Mouse (Mus musculus): Measurements from ENCODE around the gene Gli3. TPM values are rescaled to one million over a fixed set of nuclear protein-coding genes. Genes with fewer than 3 reads are reported as not detected.

Gli3 gene
- polyA plus RNA-seq, 1 experiment from 2014 or later: 30.1 TPM

- H3K4me1 ChIP-seq: peaks cover 8% of the 10 kb centered on the region; the same call in 1 of the 2 replicates
- H3K9me3 ChIP-seq: no peaks in the 10 kb centered on the region
- H3K27me3 ChIP-seq: no peaks in the 10 kb centered on the region
- no peak overlapping the region for H3K27ac ChIP-seq
- no peak overlapping the region for H3K4me3 ChIP-seq
- 65% methylated on average over 4 of the region's 4 CpGs for WGBS
- H3K9ac ChIP-seq: no peak overlapping the region
- H3K36me3 ChIP-seq: 0 out of 2 replicates have a peak, but pooled peaks cover 2% of the 10 kb centered on the region
- ATAC-seq (ENCODE audit: insufficient number of reproducible peaks, low FRiP score, low TSS enrichment, low read depth): no peak
- no peak overlapping the region for H3K4me2 ChIP-seq
These were observed 35.3 kb downstream of the Gli3 start for GRCm38 (mm10) chr13:15498338-15498737.

- no peak overlapping the region for H3K27ac ChIP-seq
- H3K4me1 ChIP-seq: peaks cover 36% of the 10 kb centered on the region
- no peaks in the 10 kb centered on the region for H3K9me3 ChIP-seq
- H3K36me3 ChIP-seq: no peaks in the 10 kb centered on the region
- H3K4me3 ChIP-seq: no peak overlapping the region
- H3K4me2 ChIP-seq: no peak overlapping the region
- H3K27me3 ChIP-seq: no peaks in the 10 kb centered on the region
- H3K9ac ChIP-seq: no peak overlapping the region
- no peak for ATAC-seq (ENCODE audit: insufficient number of reproducible peaks, low FRiP score, low TSS enrichment, low read depth)
These were observed 47.9 kb downstream of the Gli3 start for GRCm38 (mm10) chr13:15510925-15511324.

DNA sequence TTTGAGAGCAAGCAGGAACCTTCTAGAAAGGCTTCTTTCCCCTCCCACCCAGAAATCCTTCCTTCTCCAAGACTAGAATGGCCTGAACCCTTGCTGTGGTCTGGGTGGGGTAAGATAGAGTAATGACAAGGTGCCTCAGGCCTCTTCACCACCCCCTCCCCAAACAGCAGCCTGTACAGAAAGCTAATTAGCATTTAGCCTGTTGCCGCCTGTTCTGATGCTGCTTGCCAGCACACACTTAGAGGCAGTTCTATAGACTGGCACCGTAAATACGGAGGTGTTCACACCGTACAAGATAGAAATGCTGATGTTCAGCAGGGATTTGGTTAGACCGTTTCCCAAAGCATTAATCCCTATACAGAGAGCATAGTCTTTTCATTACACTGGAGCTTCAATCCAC, 50.1 kb downstream of the Gli3 start:
- WGBS: 60% methylated on average over 5 of the region's 5 CpGs
- H3K27ac ChIP-seq: peak overlapping the region; percentile 61; the same call in 1 of the 2 replicates
- no peaks in the 10 kb centered on the region for H3K9me3 ChIP-seq
- no peak overlapping the region for H3K4me2 ChIP-seq
- no peaks in the 10 kb centered on the region for H3K27me3 ChIP-seq
- H3K4me3 ChIP-seq: no peak overlapping the region
- H3K9ac ChIP-seq: no peak overlapping the region
- no peaks in the 10 kb centered on the region for H3K36me3 ChIP-seq
- no peak for ATAC-seq (ENCODE audit: insufficient number of reproducible peaks, low FRiP score, low TSS enrichment, low read depth)
- peaks cover 39% of the 10 kb centered on the region for H3K4me1 ChIP-seq

GRCm38 (mm10) chr13:15514082-15514481, 51.0 kb downstream of the Gli3 start:
- Histone ChIP-seq H3K9me3 (no peaks in the 10 kb centered on the region), H3K27me3 (no peaks in the 10 kb centered on the region), H3K4me3 (no peak overlapping the region), H3K9ac (no peak overlapping the region), H3K36me3 (no peaks in the 10 kb centered on the region), H3K4me1 (peaks cover 36% of the 10 kb centered on the region), H3K4me2 (no peak overlapping the region), H3K27ac (peak overlapping the region; percentile 33; the same call in 1 of the 2 replicates)
- WGBS: 36% methylated on average over 8 of the region's 8 CpGs
- ATAC-seq (ENCODE audit: insufficient number of reproducible peaks, low FRiP score, low TSS enrichment, low read depth): peak; percentile 49; the same call in 1 of the 2 replicates

- H3K9me3 ChIP-seq: no peaks in the 10 kb centered on the region
- H3K27me3 ChIP-seq: no peaks in the 10 kb centered on the region
- H3K9ac ChIP-seq: no peak overlapping the region
- H3K36me3 ChIP-seq: no peaks in the 10 kb centered on the region
- H3K4me3 ChIP-seq: no peak overlapping the region
- H3K4me1 ChIP-seq: peaks cover 29% of the 10 kb centered on the region
- 81% methylated on average over 9 of the region's 9 CpGs for WGBS
- H3K27ac ChIP-seq: no peak overlapping the region
- no peak for ATAC-seq (ENCODE audit: insufficient number of reproducible peaks, low FRiP score, low TSS enrichment, low read depth)
- H3K4me2 ChIP-seq: no peak overlapping the region
These were observed 54.2 kb downstream of the Gli3 start for GRCm38 (mm10) chr13:15517048-15517760.

GRCm38 (mm10) chr13:15520353-15520752, 57.3 kb downstream of the Gli3 start:
- no peaks in the 10 kb centered on the region for H3K27me3 ChIP-seq
- ATAC-seq (ENCODE audit: insufficient number of reproducible peaks, low FRiP score, low TSS enrichment, low read depth): no peak
- no peak overlapping the region for H3K4me2 ChIP-seq
- 76% methylated on average over 2 of the region's 2 CpGs for WGBS
- no peak overlapping the region for H3K4me3 ChIP-seq
- H3K4me1 ChIP-seq: peaks cover 9% of the 10 kb centered on the region
- H3K27ac ChIP-seq: no peak overlapping the region
- H3K9me3 ChIP-seq: no peaks in the 10 kb centered on the region
- H3K36me3 ChIP-seq: no peaks in the 10 kb centered on the region
- no peak overlapping the region for H3K9ac ChIP-seq

DNA sequence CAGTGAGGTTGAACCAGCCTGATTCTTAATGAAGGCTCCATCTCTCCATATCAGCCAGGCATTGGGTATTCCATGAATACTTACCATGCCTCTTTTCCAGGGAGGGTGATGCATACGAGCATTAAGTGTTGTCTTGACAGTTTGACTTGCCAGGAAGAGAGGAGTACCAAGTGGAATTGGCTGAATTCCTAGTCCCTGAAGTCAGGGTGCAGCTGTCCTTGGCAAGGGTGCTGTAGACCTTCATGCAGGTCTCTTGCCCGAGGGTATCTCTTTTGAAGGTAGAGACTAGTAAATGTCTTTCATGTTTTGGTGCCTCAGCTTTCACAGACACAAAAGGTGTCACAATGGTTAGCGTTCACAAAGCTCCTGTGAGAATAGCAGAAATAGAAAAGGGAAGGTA, 59.1 kb downstream of the Gli3 start:
- ATAC-seq (ENCODE audit: insufficient number of reproducible peaks, low FRiP score, low TSS enrichment, low read depth): no peak
- 76% methylated on average over 3 of the region's 3 CpGs for WGBS
- H3K27me3 ChIP-seq: no peaks in the 10 kb centered on the region

DNA sequence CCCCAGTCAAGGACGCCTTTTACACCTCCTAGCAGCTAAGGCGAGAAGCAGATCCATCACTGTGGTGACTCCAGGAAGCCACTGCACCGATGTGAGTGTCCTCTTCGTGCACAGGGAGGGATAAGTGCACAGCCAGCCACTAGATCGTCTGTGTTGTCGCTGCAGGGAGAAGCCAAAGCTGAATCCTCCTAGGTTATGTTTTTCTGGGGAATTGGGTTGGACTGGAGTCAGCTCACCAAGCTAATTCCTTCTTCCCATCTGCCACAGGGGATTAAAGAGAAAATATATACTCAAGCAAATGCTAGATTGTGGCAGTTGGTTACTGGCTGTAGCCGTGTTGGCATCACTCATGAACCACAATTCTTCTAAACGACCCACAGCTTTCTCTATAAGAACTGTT, 61.2 kb downstream of the Gli3 start:
- WGBS: 73% methylated on average over 8 of the region's 8 CpGs
- Histone ChIP-seq H3K4me3 (no peak overlapping the region), H3K4me1 (peaks cover 7% of the 10 kb centered on the region), H3K9me3 (no peaks in the 10 kb centered on the region), H3K27me3 (no peaks in the 10 kb centered on the region), H3K27ac (no peak overlapping the region), H3K4me2 (no peak overlapping the region), H3K9ac (no peak overlapping the region), H3K36me3 (no peaks in the 10 kb centered on the region)
- no peak for ATAC-seq (ENCODE audit: insufficient number of reproducible peaks, low FRiP score, low TSS enrichment, low read depth)

More for the DNA sequence above, 59.1 kb downstream of the Gli3 start:
- H3K9me3 ChIP-seq: no peaks in the 10 kb centered on the region
- H3K4me2 ChIP-seq: no peak overlapping the region
- H3K9ac ChIP-seq: no peak overlapping the region
- H3K36me3 ChIP-seq: no peaks in the 10 kb centered on the region
- H3K27ac ChIP-seq: no peak overlapping the region
- peaks cover 7% of the 10 kb centered on the region; the same call in 1 of the 2 replicates for H3K4me1 ChIP-seq
- no peak overlapping the region for H3K4me3 ChIP-seq

- peaks cover 9% of the 10 kb centered on the region; the same call in 1 of the 2 replicates for H3K4me1 ChIP-seq
- no peak for ATAC-seq (ENCODE audit: insufficient number of reproducible peaks, low FRiP score, low TSS enrichment, low read depth)
- no peak overlapping the region for H3K4me3 ChIP-seq
- WGBS: 80% methylated on average over 4 of the region's 4 CpGs
- no peak overlapping the region for H3K4me2 ChIP-seq
- H3K27ac ChIP-seq: no peak overlapping the region
- no peaks in the 10 kb centered on the region for H3K36me3 ChIP-seq
- H3K9ac ChIP-seq: no peak overlapping the region
- H3K9me3 ChIP-seq: no peaks in the 10 kb centered on the region
- no peaks in the 10 kb centered on the region for H3K27me3 ChIP-seq
These were observed 63.7 kb downstream of the Gli3 start for GRCm38 (mm10) chr13:15526691-15527090.

- Histone ChIP-seq H3K36me3 (no peaks in the 10 kb centered on the region), H3K9ac (no peak overlapping the region), H3K4me3 (no peak overlapping the region), H3K27ac (no peak overlapping the region), H3K27me3 (no peaks in the 10 kb centered on the region), H3K4me1 (peaks cover 10% of the 10 kb centered on the region; the same call in 1 of the 2 replicates), H3K4me2 (no peak overlapping the region), H3K9me3 (no peaks in the 10 kb centered on the region)
- peak; percentile 52; the same call in 1 of the 2 replicates for ATAC-seq (ENCODE audit: insufficient number of reproducible peaks, low FRiP score, low TSS enrichment, low read depth)
- WGBS: 34% methylated on average over 3 of the region's 3 CpGs
These were observed 68.5 kb downstream of the Gli3 start for GRCm38 (mm10) chr13:15531568-15531967.

DNA sequence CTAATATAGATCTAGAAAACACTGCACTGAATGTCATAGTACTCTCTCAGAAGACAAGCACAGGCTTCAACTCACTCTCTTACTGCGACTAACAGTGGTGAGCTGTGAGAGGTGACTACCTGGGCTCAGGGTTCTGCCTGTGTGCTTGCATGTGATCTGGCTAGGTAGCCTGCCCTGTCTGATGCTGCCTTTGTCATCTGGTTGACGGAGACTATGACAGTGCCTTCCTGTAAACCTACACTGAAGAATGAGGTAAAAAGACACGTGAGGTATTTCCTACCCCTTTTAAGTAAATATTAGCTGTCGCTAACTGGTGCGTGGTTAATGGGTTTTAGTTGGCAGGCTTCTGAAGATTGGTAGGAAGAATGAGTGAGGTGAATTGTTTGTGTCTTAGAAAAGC, 74.2 kb downstream of the Gli3 start:
- H3K4me2 ChIP-seq: no peak overlapping the region
- no peak overlapping the region for H3K27ac ChIP-seq
- peaks cover 29% of the 10 kb centered on the region for H3K4me1 ChIP-seq
- WGBS: 50% methylated on average over 5 of the region's 5 CpGs
- no peaks in the 10 kb centered on the region for H3K9me3 ChIP-seq
- no peak overlapping the region for H3K4me3 ChIP-seq
- ATAC-seq (ENCODE audit: insufficient number of reproducible peaks, low FRiP score, low TSS enrichment, low read depth): no peak
- H3K27me3 ChIP-seq: no peaks in the 10 kb centered on the region
- H3K36me3 ChIP-seq: no peaks in the 10 kb centered on the region
- no peak overlapping the region for H3K9ac ChIP-seq

DNA sequence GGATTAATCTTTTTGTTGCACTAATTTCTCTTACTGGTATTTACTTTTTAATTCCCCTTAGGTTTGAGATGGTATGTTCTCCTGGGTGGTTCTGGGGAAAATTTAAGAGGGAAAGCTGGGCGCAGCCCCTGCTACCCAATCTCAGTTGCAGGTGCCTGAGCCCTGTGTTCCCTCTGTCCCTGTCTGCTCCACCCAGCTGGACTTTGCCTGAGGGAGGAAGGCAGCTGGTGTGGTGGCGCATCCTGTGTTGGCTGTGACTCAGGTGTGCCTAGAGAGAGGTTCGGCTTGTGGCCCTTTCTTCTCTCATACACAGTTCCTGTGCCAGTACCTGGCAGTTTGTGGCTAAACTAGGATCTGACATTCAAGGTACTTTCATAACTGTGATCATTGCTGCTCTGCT, 74.6 kb downstream of the Gli3 start:
- Histone ChIP-seq H3K27me3 (no peaks in the 10 kb centered on the region), H3K9me3 (no peaks in the 10 kb centered on the region), H3K4me2 (no peak overlapping the region), H3K4me3 (no peak overlapping the region), H3K36me3 (no peaks in the 10 kb centered on the region), H3K4me1 (peaks cover 33% of the 10 kb centered on the region), H3K27ac (0 out of 2 replicates have a peak overlapping the region, but pooled peaks have one; percentile 2), H3K9ac (no peak overlapping the region)
- ATAC-seq (ENCODE audit: insufficient number of reproducible peaks, low FRiP score, low TSS enrichment, low read depth): no peak
- WGBS: 68% methylated on average over 3 of the region's 3 CpGs

All from limb, embryonic 15.5 days (tissue).